Mouse (Mus musculus) liver, embryonic 12.5 days (tissue): ENCODE data around the gene Camsap2. TPM values are rescaled to one million over a fixed set of nuclear protein-coding genes. Genes with fewer than 3 reads are reported as not detected.

ENCODE experiments used
- ATAC-seq: fragments of 200-750 bp; cut with Nextera tagmentation; 2 replicates; pipeline ENCODE4 v1.8.0; 2017; ENCODE audit warnings: moderate number of reproducible peaks, mild to moderate bottlenecking, moderate library complexity
- H3K27ac ChIP-seq: fragments of 300-500 bp; sonication (generic); 2 replicates; pipeline ENCODE4 v1.5.1; 2016; ENCODE audit warnings: mild to moderate bottlenecking
- H3K27me3 ChIP-seq: fragments of 300-500 bp; sonication (generic); replicated peaks from 2 replicates; pipeline ENCODE4 v1.6.1; 2016; ENCODE audit warnings: mild to moderate bottlenecking, moderate library complexity
- H3K36me3 ChIP-seq: fragments of 300-500 bp; sonication (generic); 2 replicates; pipeline ENCODE4 v1.6.1; 2016; ENCODE audit warnings: mild to moderate bottlenecking, moderate library complexity
- H3K4me1 ChIP-seq: fragments of 300-500 bp; sonication (generic); 2 replicates; pipeline ENCODE4 v1.6.1; 2016
- H3K4me2 ChIP-seq: fragments of 300-500 bp; sonication (generic); 2 replicates; pipeline ENCODE4 v1.6.1; 2016; ENCODE audit warnings: mild to moderate bottlenecking, moderate library complexity
- H3K4me3 ChIP-seq: fragments of 300-500 bp; sonication (generic); 2 replicates; pipeline ENCODE4 v1.5.1; 2016; ENCODE audit warnings: mild to moderate bottlenecking, moderate library complexity
- H3K9ac ChIP-seq: fragments of 300-500 bp; sonication (generic); 2 replicates; pipeline ENCODE4 v1.6.1; 2016; ENCODE audit warnings: mild to moderate bottlenecking, moderate library complexity
- H3K9me3 ChIP-seq: fragments of 300-500 bp; sonication (generic); replicated peaks from 2 replicates; pipeline ENCODE4 v1.6.1; 2016; ENCODE audit warnings: mild to moderate bottlenecking, moderate library complexity
- WGBS: fragments of 180-500 bp; shearing (Covaris S2); methylation state at CpG from one replicate; pipeline ENCODE4 v1.1.7; 2016; ENCODE audit not compliant: insufficient replicate concordance; 5-methylcytosine and 5-hydroxymethylcytosine counted together
- polyA plus RNA-seq: library from polyadenylated mRNA; unstranded; fragments of >200 nt; fragmentation: Nextera tagmentation; extraction: Ambion mirVana; gene quantifications from 2 replicates; pipeline ENCODE4 v1.2.1, GENCODE M21; 2016

Gene Camsap2
- polyA plus RNA-seq, 1 experiment from 2014 or later = 10.9 TPM

DNA sequence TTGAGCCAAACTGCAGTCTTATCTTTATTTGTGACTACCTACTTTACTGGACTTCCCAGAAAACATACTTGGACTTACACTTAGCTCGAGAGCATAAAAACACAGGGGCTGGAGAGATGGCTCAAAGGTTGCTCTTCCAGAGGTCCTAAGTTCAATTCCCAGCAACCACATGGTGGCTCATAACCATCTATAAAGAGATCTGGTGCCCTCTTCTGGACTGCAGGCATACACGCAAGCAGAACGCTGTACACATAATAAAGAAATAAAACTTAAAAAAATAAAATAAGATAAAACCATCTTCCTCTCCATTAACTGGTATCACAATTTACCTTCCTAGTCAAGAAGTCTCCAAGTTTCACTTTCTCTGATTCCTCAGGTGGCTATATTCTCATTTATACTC is 5.4 kb downstream of the Camsap2 start:
- Histone ChIP-seq H3K9ac (no peak overlapping the region), H3K27ac (no peak overlapping the region), H3K36me3 (peaks cover 35% of the 10 kb centered on the region), H3K4me1 (peaks cover 44% of the 10 kb centered on the region), H3K27me3 (no peaks in the 10 kb centered on the region; the same call in 1 of the 2 replicates), H3K9me3 (no peaks in the 10 kb centered on the region), H3K4me3 (no peak overlapping the region), H3K4me2 (no peak overlapping the region)
- 82% methylated on average over 3 of the region's 3 CpGs for WGBS
- no peak for ATAC-seq

DNA sequence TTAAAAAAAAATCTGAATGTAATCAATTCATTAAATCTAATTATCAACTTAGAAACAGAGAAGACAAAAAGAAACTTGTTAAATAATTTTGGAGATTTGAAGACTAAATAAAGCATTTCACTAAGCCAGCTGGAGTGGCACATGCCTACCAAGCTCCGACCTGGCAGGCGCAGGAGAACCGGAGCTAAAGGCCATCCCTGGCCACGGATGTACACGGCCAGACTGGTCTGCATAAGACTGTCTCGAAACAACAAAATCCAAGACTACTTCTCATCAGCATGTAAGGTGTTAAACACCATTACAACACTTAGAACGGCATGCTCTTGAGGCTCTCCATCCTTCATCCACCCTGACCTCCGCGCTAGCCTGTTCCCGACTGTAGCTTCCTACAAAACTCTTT is 11.2 kb downstream of the Camsap2 start:
- no peak overlapping the region for H3K4me2 ChIP-seq
- ATAC-seq = no peak
- peaks cover 6% of the 10 kb centered on the region for H3K4me1 ChIP-seq

DNA sequence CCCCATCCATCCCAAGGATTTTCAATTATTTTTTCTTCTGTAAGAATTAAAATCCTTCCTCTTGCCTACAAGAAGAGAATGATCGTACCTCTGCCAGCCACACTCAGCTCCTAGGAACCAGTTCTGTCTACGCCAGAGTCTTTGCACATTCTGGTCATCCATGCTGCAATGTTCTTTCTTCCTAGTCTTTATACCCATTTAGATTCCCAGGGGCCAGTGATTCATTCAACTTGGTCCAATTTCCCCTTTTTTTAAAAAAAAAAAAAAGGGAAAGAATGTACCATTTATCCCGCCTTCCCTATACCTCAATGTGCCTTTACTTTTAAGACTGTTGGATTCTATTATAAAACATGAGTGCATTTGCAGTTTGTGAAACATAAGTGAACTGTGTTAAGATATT is 12.4 kb downstream of the Camsap2 start:
- no peak overlapping the region for H3K9ac ChIP-seq
- no peaks in the 10 kb centered on the region for H3K27me3 ChIP-seq
- H3K27ac ChIP-seq = no peak overlapping the region
- no peaks in the 10 kb centered on the region for H3K9me3 ChIP-seq
- no peak overlapping the region for H3K4me3 ChIP-seq
- 88% methylated on average over 3 of the region's 3 CpGs for WGBS
- H3K36me3 ChIP-seq = peaks cover 59% of the 10 kb centered on the region
- no peak overlapping the region for H3K4me2 ChIP-seq
- no peak for ATAC-seq
- H3K4me1 ChIP-seq = peaks cover 6% of the 10 kb centered on the region

More for the DNA sequence above, 11.2 kb downstream of the Camsap2 start:
- Histone ChIP-seq H3K4me3 (no peak overlapping the region), H3K9ac (no peak overlapping the region), H3K36me3 (peaks cover 59% of the 10 kb centered on the region), H3K27ac (no peak overlapping the region), H3K27me3 (no peaks in the 10 kb centered on the region), H3K9me3 (no peaks in the 10 kb centered on the region)
- WGBS = 90% methylated on average over 10 of the region's 10 CpGs

- ATAC-seq = no peak
- Histone ChIP-seq H3K4me3 (no peak overlapping the region), H3K4me2 (no peak overlapping the region), H3K9ac (no peak overlapping the region; the same call in 1 of the 2 replicates), H3K27ac (no peak overlapping the region), H3K4me1 (peaks cover 6% of the 10 kb centered on the region), H3K27me3 (no peaks in the 10 kb centered on the region), H3K36me3 (peaks cover 64% of the 10 kb centered on the region), H3K9me3 (no peaks in the 10 kb centered on the region)
- 80% methylated on average over 7 of the region's 7 CpGs for WGBS
Measured at GRCm38 (mm10) chr1:136333071-136333470, 12.8 kb downstream of the Camsap2 start.

DNA sequence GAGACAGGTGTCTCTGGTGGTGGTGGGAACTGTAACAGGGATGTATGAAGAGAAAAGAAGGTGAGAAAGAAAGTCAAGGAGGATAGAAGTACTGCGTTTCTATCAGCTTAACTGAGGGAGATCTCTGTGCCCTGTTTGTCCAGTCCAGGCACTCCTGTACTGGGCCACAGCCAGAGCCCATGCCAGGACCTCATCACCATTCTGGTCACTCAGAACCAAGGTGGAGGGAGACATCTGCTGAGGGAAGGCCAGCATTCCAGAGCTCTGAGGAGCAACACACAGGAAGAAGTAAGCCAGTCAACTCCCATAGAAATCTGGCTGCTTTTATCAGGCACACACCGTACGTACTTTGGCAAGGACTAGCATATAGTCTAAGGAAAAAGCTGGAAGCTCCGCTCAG is 14.1 kb downstream of the Camsap2 start:
- no peaks in the 10 kb centered on the region for H3K27me3 ChIP-seq
- H3K36me3 ChIP-seq = peaks cover 68% of the 10 kb centered on the region
- 87% methylated on average over 4 of the region's 4 CpGs for WGBS
- ATAC-seq = no peak
- no peak overlapping the region for H3K4me3 ChIP-seq
- H3K4me2 ChIP-seq = no peak overlapping the region
- H3K9me3 ChIP-seq = no peaks in the 10 kb centered on the region
- peaks cover 6% of the 10 kb centered on the region for H3K4me1 ChIP-seq
- no peak overlapping the region for H3K9ac ChIP-seq
- H3K27ac ChIP-seq = no peak overlapping the region

DNA sequence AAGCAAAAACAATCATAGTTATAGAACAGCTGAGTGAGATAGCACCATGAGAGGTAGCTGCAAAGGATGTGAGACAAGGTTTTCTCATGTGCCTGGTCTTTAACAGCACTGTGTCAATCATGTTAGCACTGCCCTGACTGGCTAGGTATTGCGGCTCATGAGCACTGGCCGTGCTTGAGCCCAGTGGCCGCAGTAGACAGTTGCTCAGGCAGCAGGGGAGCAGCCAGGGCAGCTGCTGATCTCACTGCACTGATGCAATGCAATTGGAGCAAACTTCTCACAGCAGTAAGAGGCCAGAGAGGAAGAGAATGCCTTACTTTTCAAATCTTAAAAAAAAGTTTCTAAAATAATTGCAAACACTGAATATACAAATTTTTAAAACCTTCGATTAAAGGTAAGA is 16.5 kb downstream of the Camsap2 start:
- Histone ChIP-seq H3K9me3 (no peaks in the 10 kb centered on the region), H3K27me3 (no peaks in the 10 kb centered on the region), H3K9ac (no peak overlapping the region), H3K36me3 (peaks cover 71% of the 10 kb centered on the region), H3K27ac (no peak overlapping the region), H3K4me1 (peaks cover 6% of the 10 kb centered on the region), H3K4me2 (no peak overlapping the region), H3K4me3 (no peak overlapping the region)
- ATAC-seq = no peak
- WGBS = 81% methylated on average over 4 of the region's 4 CpGs

- H3K9ac ChIP-seq = no peak overlapping the region
- WGBS = 77% methylated on average over 2 of the region's 2 CpGs
- H3K27me3 ChIP-seq = no peaks in the 10 kb centered on the region
- peaks cover 72% of the 10 kb centered on the region for H3K36me3 ChIP-seq
- H3K27ac ChIP-seq = no peak overlapping the region
- H3K4me3 ChIP-seq = no peak overlapping the region
- H3K4me1 ChIP-seq = peaks cover 6% of the 10 kb centered on the region
- H3K4me2 ChIP-seq = no peak overlapping the region
- no peaks in the 10 kb centered on the region for H3K9me3 ChIP-seq
- ATAC-seq = no peak
Measured at GRCm38 (mm10) chr1:136328640-136329039, 17.3 kb downstream of the Camsap2 start.

DNA sequence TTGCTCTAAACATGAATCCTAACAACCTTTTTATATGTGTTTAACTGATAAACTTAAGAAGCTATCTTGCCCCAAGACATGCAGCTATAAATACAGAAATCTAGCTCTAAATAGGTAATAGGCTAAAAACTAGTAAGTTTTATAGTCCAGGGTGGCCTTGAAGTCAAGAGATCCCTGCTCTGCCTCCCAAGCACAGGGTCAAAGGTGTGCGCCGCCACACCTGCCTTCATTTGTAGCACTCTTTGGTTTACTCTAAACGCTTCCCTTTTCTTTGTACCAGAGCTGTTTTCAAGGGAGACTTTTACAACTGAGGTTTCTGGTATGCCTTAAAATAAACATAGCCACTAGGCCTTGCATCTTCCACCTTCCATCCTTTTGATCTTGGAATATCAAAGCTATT is 18.3 kb downstream of the Camsap2 start:
- no peak overlapping the region for H3K9ac ChIP-seq
- H3K9me3 ChIP-seq = no peaks in the 10 kb centered on the region
- H3K27ac ChIP-seq = no peak overlapping the region
- H3K4me1 ChIP-seq = no peaks in the 10 kb centered on the region
- H3K27me3 ChIP-seq = no peaks in the 10 kb centered on the region
- H3K4me2 ChIP-seq = no peak overlapping the region
- WGBS = 90% methylated on average over 3 of the region's 3 CpGs
- peaks cover 74% of the 10 kb centered on the region for H3K36me3 ChIP-seq
- H3K4me3 ChIP-seq = no peak overlapping the region
- no peak for ATAC-seq

- WGBS = 52% methylated on average over 4 of the region's 4 CpGs
- Histone ChIP-seq H3K9me3 (no peaks in the 10 kb centered on the region), H3K4me2 (no peak overlapping the region), H3K4me1 (no peaks in the 10 kb centered on the region), H3K36me3 (peaks cover 73% of the 10 kb centered on the region), H3K9ac (no peak overlapping the region), H3K27me3 (no peaks in the 10 kb centered on the region), H3K27ac (no peak overlapping the region), H3K4me3 (no peak overlapping the region)
- ATAC-seq = no peak
Measured at GRCm38 (mm10) chr1:136325933-136326332, 20.0 kb downstream of the Camsap2 start.

GRCm38 (mm10) chr1:136322331-136322730 is 23.6 kb downstream of the Camsap2 start:
- Histone ChIP-seq H3K27me3 (no peaks in the 10 kb centered on the region), H3K4me2 (no peak overlapping the region), H3K9ac (no peak overlapping the region), H3K9me3 (no peaks in the 10 kb centered on the region), H3K4me1 (no peaks in the 10 kb centered on the region), H3K27ac (no peak overlapping the region), H3K4me3 (no peak overlapping the region), H3K36me3 (peaks cover 67% of the 10 kb centered on the region)
- WGBS = 86% methylated on average over 4 of the region's 4 CpGs
- no peak for ATAC-seq

DNA sequence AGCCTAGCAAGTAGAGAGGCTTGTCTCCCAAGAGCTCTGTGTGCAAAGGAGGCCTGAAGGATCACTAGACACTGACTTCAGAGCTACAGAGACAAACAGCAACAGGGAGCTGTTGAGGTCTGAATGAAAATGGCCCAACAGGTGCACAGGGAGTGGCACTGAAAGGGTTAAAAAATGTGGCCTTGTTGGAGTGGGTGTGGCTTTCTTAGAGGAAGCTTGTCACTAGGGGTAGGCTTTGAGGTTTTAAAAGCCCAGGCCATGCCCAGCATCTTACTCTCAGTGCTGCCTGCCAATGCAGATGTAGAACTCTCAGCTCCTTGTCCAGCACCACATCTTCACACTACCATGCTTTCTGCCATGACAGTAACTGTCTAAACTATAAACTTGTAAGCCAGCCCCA is 29.6 kb downstream of the Camsap2 start:
- H3K9ac ChIP-seq = no peak overlapping the region
- H3K9me3 ChIP-seq = no peaks in the 10 kb centered on the region
- peaks cover 50% of the 10 kb centered on the region for H3K36me3 ChIP-seq
- ATAC-seq = no peak
- no peaks in the 10 kb centered on the region for H3K27me3 ChIP-seq
- no peak overlapping the region for H3K4me3 ChIP-seq
- peaks cover 24% of the 10 kb centered on the region for H3K4me1 ChIP-seq
- H3K4me2 ChIP-seq = no peak overlapping the region
- no peak overlapping the region for H3K27ac ChIP-seq

DNA sequence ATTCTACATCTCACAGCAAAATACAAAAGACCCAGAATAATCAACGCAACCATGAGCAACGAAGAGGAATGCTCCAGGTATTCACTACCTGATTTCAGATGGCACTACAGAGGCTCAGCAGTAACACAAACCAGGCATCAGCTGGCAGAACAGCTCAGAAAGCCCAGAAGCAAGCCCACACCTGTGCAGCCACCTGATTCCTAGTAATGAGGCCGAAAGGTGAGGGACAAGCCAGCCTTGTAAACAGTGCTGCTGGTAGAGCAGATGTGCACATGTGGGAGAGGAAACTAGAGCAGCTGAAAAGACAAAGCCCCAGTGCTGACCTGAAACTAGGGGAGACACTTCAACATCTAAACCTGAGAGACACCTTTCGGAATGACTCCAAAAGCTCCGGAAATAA is 36.7 kb downstream of the Camsap2 start:
- no peaks in the 10 kb centered on the region for H3K27me3 ChIP-seq
- no peak overlapping the region for H3K4me3 ChIP-seq
- H3K9ac ChIP-seq = no peak overlapping the region
- ATAC-seq = no peak
- H3K27ac ChIP-seq = no peak overlapping the region
- WGBS = 91% methylated on average over 5 of the region's 5 CpGs
- H3K4me2 ChIP-seq = no peak overlapping the region
- H3K4me1 ChIP-seq = peaks cover 15% of the 10 kb centered on the region; the same call in 1 of the 2 replicates
- H3K36me3 ChIP-seq = peaks cover 15% of the 10 kb centered on the region
- H3K9me3 ChIP-seq = no peaks in the 10 kb centered on the region

DNA sequence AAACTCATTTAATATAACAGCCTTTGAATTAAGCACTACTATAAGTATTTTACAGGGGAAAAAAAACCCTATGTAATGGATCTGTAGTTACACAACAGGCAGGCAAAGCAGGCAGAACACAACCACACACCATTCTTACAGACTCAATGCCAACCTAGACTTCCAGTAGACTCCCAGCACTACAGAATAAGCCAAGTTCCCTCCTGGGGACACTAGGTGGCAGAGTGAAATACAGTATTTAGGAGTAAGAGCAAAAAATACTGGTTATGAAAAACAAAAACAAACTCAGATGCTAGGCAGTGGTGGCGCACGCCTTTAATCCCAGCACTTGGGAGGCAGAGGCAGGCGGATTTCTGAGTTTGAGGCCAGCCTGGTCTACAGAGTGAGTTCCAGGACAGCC is 39.5 kb downstream of the Camsap2 start:
- no peaks in the 10 kb centered on the region for H3K9me3 ChIP-seq
- 74% methylated on average over 3 of the region's 3 CpGs for WGBS
- no peaks in the 10 kb centered on the region for H3K27me3 ChIP-seq
- no peak overlapping the region for H3K4me3 ChIP-seq
- ATAC-seq = no peak
- no peak overlapping the region for H3K9ac ChIP-seq
- no peak overlapping the region for H3K4me2 ChIP-seq
- no peak overlapping the region; the same call in 1 of the 2 replicates for H3K27ac ChIP-seq
- peaks cover 29% of the 10 kb centered on the region for H3K36me3 ChIP-seq
- peaks cover 7% of the 10 kb centered on the region; the same call in 1 of the 2 replicates for H3K4me1 ChIP-seq
